Mouse (Mus musculus): ENCODE measurements at regions not wholly inside any gene's neighbourhood (a gene's known extent, or its start where the extent isn't known, plus 50 kb on each side); places are given as distances from the start of the nearest gene placed in this dataset.

DNA sequence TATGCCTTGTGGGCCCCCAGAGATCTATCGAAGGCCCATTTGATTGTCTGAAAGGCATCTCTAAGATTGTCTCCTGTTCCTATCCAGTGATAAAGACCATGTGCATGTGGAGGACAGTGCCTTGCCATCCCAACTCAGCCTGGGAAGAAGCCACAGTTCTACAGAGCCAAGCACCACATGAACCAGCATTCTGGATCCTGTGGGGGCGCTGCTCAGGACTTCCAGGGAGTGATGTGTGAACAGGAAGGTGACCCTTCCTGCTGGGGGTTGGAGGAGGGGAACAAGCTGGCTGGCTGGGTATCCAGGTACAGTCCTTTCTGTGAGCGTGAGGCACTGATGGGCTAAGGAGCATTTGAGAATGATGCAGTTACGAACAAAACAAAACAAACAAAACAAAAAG is 163.8 kb downstream of the Gm26897 start:
- no peak for DNase-seq

DNA sequence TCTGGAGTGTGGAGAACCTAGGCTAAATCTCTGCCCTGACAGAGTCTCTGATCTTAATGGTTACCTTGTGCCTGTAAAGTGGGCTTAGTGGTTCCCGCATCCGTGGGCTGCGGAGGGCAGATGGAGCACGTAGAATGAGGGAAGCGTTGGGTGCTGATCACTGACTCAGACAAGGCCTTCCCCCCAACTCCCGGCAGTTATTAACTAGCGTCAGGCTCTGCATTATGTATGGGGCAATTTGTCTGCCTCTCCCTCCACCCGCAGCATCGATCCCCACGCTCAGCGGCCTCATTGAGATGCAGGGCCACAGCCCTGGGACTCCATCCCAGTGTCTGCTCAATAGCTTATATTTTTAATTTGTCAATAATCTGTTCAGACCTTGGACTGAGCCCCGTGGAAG is 164.8 kb downstream of the Gm26897 start:
- no peak for DNase-seq

GRCm38 (mm10) chr5:111901197-111901596 is 167.5 kb downstream of the Gm26897 start:
- DNase-seq = no peak

DNA sequence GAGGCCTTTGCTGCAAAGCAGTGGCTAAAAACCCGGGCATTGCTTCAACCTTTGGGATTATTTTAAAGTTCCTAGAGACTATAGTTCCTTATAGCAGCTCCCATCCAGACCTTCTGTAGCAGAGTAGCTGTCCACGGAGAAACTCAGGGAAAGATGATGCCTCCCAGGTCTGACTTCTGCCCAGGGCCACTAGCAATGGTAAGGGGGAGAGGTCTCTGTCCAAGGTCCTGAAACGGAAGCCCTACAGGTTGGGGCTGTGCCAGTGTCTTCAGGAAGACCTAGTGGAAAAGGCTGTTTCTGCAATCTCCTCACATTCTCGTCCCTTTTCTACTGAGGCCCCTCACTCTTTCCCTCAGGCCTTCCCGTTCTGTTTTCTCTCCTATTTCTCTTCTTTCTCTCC is 168.0 kb downstream of the Gm26897 start:
- DNase-seq = no peak

GRCm38 (mm10) chr5:111908085-111908484 is 174.4 kb downstream of the Gm26897 start:
- no peak for DNase-seq

DNA sequence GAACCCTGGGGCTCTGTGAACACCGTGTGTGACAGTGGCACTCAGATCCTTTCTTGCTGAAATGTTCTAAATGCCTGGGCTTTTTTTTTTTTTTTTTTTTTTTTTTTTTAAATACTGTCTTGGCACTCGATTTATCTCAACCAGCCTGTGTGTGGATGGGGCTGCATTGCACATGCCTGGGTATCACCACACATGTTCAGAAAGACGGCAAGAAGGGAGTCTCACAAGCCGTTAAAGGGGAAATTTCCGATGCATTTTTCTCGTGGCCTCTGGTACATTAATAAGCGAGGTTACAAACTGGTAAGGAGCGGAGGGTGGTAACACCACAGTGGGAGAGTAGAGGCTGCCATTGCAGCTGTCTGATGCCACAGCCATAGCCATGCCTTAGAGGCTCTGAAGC is 176.8 kb downstream of the Gm26897 start:
- no peak for DNase-seq

DNA sequence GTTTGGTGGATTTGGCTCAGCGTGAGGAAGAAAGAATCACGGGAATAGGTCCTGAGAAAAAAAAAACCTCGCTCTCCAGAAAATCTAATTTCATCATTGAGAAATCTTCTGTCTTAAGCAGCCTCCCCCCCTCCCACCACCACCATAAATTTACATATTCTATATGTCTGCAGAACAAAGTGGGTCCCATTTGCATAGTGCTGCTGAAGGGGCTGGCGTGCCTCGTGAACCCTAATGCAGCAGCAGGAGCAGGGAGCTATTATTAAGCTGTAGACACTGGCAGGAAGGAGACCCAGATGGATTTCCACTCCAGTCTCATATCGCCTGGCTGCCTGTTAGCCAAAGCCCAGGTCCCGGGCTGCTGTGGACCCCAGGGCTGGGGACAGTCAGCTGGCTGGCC is 179.6 kb downstream of the Gm26897 start:
- no peak for DNase-seq

DNA sequence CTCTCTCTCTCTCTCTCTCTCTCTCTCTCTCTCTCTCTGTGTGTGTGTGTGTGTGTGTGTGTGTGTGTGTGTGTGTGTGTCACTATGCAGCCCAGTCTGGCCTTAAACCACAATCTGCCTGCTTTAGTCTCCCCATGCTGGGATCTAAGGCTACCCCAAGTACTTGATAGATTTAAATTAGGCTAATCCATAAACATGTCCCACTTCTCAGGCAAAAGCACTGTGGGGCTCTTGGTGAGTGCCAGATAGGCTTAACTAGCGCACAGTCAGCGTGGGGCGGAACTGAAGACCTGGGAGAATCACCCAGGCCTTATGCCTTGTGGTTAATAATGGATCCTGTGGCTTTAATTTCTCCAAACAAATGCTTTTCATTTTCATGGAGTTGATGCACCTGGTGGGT is 180.6 kb downstream of the Gm26897 start:
- no peak for DNase-seq

DNA sequence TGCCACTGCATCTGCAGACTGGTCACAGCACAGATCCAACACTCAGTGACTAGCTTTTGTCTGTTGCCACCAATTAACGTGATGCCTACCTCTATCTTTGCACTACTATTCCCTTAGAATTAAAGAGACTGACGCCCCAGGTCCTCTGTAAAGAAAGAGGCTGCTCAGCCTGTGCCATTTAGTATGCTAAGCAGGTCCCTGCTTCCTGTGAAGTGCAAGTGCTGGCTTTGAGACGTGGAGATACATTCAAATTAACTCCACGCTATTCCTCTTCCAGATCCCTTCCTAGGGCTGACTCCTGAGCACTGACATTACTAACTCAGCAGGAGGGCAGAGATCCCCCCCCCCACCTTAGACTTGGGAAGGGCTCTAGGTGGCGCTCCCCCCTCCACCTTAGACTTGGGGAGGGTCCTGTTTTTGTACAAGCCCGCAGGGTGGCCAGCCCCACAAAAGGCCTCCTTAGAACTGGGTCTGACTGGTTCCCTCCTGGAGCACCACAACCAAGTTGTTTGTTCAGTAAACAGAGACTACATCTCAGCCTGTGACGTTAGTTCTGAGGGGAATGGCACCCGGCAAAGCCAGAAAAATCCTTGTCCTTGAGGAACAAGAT is 184.0 kb downstream of the Gm26897 start:
- DNase-seq = no peak

- no peak for DNase-seq
Observed at GRCm38 (mm10) chr5:111918888-111919287, 185.2 kb downstream of the Gm26897 start.

DNA sequence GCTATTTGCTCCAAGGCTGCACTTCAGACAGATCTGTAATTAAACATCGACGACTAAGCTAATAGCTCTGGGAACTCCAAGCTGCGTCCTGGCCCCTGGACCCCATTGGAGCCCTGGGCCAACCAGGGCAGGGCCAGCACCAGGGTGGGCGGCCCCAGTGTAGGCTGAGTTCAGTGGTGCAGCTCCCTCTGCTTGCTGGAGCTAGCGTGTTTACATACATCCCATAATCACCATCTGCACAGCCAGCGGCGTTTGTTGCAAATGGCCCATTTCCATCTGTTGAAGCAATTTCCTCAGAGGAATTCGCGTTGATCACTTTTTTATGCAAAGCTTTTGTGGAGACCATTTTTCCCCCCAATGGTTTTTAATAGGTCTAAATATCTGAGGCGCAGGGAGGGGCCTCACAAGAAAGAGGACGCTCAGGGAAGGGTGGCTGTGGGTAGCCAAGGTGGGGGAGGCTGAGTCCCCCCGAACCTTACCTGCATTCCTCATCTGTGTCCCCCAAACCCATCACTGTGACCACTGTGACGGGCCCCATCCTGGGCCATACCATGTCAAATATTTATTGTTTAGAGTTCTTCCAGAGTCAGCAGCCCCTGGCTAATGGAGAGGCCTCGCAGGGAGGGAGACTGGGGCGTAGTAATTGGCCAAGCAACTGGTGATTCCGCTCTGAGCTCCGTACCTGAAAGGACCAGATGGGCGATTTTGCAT is 189.4 kb downstream of the Gm26897 start:
- no peak for DNase-seq

GRCm38 (mm10) chr5:111925757-111926156 is 192.0 kb downstream of the Gm26897 start:
- DNase-seq = no peak

- DNase-seq = no peak
Observed at GRCm38 (mm10) chr5:111929180-111929990, 195.7 kb downstream of the Gm26897 start.

DNA sequence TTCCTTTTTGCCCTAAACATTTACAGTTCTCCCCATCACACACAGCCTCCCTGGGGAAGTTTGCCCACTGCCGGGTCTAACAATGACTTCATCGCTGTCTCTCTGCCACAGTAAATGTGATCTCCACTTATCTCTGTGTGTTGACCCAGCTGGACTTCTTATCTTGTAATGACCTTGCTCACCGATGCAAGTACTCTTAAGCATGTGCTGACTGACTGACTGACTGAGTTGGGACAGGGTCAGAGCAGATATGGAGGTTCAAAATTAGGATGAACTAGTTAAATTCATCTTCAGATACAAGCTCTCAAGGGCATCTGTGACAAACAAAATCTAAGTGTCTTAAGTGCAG is 196.2 kb downstream of the Gm26897 start:
- DNase-seq = no peak

- peak in 1 of 2 experiments; percentile 16 for DNase-seq
Observed at GRCm38 (mm10) chr5:111931733-111932132, 198.0 kb downstream of the Gm26897 start.

DNA sequence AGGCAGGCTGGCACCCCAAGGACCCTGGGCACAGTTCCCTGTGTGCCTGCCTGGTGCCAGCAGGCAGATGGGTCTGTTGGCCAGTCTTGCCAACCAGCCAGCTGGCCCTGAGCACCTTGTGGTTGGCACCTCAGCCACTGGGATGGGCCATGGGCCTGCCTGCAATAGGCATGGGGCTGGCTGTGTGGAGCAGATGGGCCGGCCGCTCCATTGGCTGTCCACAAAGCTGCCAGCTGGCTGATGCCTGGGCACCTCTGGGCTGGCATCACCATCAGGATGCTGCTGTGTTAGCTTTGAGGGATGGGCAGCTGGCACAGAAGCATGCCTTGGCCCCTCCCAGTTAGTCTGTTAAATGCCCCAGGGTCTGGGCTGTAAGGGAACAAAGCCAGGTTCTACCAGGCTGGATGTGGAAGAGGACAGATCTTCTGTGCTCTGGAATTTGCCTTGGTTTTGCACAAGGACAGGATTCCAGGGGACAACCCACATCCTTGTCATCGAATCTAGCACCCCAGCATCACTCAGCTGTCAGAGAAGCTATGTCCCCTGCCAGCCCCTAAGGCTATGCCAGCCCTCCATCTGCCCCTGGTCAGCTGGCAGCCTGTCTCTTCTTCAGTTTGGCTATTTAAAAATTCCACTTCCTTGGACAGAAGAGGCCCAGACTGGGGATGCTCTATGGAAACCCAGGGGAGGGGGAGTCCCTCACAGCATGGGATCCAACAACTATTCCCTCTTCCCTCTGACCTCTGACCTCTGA is 201.8 kb downstream of the Gm26897 start:
- DNase-seq = peak; percentile 82 to 87

DNA sequence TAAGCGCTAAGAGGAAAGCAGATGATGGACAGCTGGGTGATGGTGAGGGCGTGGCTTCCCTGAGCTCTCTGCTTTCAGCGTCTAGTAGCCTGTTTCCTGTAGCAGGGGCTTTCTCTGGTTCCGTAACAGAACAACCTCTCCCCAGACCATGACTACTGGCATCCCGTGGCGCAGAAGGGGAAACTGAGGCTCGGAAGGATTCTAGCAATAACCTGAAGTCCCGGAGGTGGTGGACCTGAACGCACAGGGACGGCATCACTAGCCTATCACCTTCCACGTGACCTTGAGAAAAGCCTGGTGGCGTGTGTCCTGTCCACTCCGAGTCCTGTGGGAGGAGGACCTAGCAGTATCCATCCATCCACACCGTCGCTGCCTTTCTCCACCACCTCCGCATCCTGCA is 208.1 kb downstream of the Gm26897 start:
- no peak for DNase-seq

GRCm38 (mm10) chr5:111942792-111943191 is 209.1 kb downstream of the Gm26897 start:
- DNase-seq = no peak

DNA sequence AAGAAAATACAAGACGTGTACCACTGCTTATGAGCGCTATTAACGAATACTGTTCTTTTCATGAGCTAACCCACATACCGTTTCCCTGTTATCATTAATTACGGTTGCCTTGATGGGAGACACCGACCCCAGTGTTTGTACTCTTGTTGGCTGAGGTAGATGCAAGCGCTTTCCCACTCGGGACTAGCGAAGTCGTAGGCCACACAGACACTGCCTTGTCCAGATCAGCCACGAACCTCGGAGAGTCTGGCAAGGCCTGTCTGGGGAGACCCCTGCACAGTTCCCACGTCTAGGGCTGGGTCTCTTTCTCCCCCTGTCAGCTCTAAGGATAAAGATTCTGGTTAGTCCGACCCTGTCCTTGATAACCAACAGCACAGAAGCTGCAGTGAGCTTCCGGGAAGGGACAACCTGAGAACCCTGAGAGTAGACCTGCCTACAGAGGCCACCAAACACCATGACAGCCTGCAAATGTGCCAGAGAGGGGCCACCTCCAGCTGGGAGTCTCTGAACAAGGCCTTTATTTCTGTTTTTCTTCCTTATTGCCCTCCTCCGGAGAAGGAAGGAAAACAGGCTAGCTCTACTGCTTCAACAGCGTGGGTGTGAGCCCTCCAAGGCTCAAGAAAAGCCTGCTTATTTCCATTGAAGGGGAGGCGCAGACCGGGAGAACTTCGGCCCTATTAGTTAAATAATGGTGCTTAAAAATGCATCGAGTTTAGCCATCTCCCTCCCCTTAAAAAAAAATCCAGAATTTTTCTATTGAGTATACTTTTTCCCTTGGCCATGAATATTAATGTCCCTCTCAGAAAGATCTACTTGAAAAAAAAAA is 209.8 kb downstream of the Gm26897 start:
- no peak for DNase-seq

- no peak for DNase-seq
Observed at GRCm38 (mm10) chr5:111944273-111944971, 210.7 kb downstream of the Gm26897 start.

DNA sequence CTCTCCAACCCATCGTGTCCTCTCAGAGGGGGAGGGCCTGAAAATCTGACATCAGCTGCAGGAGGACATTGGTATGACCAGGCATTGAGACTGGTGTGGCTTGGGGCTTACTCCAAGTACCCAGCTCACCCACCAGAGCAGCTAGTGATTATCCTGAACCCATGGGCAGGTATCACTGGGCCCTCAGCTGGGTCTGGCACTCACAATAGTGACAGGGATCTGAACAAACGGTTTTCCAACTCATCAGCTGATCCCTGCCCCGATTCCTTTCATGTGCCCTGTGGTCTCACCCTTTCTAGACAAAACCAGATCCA is 211.2 kb downstream of the Gm26897 start:
- DNase-seq = no peak

DNA sequence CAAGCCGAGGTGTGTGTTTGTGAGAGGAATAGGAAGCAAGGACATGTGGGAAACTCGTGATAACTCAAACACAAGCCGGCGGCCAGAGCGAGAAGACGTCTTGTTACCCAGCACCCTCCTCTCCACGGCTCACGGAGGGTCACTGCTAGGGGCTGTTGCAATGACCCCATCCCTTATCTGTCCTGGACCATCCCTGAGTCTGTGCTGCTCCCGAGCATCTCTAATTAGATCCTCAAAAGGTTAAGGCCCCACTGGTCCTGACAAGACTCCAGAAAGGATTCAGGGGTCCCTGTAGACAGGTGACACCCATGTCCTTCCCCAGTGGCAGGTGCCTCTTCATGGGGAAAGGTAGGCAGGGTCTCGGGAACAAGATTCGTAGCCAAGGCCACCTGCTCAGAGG is 212.6 kb downstream of the Gm26897 start:
- DNase-seq = no peak

Data from cerebellum, adult 18-20 months (tissue).